Mouse (Mus musculus) stomach, embryonic 14.5 days (tissue): ENCODE data around the gene Adar. TPM values are rescaled to one million over a fixed set of nuclear protein-coding genes. Genes with fewer than 3 reads are reported as not detected.

Source experiments
- ATAC-seq: fragments of 200-750 bp; cut with Nextera tagmentation; 2 replicates; pipeline ENCODE4 v1.8.0; 2017; ENCODE audit warnings: low read depth, moderate TSS enrichment; ENCODE audit not compliant: insufficient number of reproducible peaks, insufficient read depth, low FRiP score
- H3K27ac ChIP-seq: fragments of 300-500 bp; sonication (generic); 2 replicates; pipeline ENCODE4 v1.5.1; 2014; ENCODE audit warnings: mild to moderate bottlenecking, low read length, moderate library complexity, mixed read lengths
- H3K27me3 ChIP-seq: fragments of 300-500 bp; sonication (generic); 2 replicates; pipeline ENCODE4 v1.6.1; 2014; ENCODE audit warnings: low read length, control low read depth, mixed read lengths; ENCODE audit not compliant: control insufficient read depth, insufficient read depth
- H3K36me3 ChIP-seq: fragments of 300-500 bp; sonication (generic); 2 replicates; pipeline ENCODE4 v1.6.1; 2014; ENCODE audit warnings: mild to moderate bottlenecking, control low read depth, low read length, moderate library complexity, mixed read lengths; ENCODE audit not compliant: control insufficient read depth, insufficient read depth
- H3K4me1 ChIP-seq: fragments of 300-500 bp; sonication (generic); 2 replicates; pipeline ENCODE4 v1.6.1; 2014; ENCODE audit warnings: low read length, control low read depth, mixed read lengths; ENCODE audit not compliant: control insufficient read depth, insufficient read depth
- H3K4me2 ChIP-seq: fragments of 300-500 bp; sonication (generic); replicated peaks from 2 replicates; pipeline ENCODE4 v1.6.1; 2014; ENCODE audit warnings: low read depth, low read length, control low read depth
- H3K4me3 ChIP-seq: fragments of 300-500 bp; sonication (generic); 2 replicates; pipeline ENCODE4 v1.5.1; 2014; ENCODE audit warnings: low read depth, low read length, control low read depth
- H3K9ac ChIP-seq: fragments of 300-500 bp; sonication (generic); replicated peaks from 2 replicates; pipeline ENCODE4 v1.6.1; 2014; ENCODE audit warnings: low read depth, mild to moderate bottlenecking, control low read depth, low read length, moderate library complexity, mixed read lengths
- H3K9me3 ChIP-seq: fragments of 300-500 bp; sonication (generic); 2 replicates; pipeline ENCODE4 v1.6.1; 2016; ENCODE audit warnings: low read depth, low read length, control low read depth; ENCODE audit not compliant: control insufficient read depth
- WGBS: fragments of 180-500 bp; shearing (Covaris S2); extraction: QIAGEN DNeasy Blood & Tissue Kit; methylation state at CpG from one replicate; pipeline ENCODE4 v1.1.7; 2014; 5-methylcytosine and 5-hydroxymethylcytosine counted together
- polyA plus RNA-seq: library from polyadenylated mRNA; unstranded; fragments of >200 nt; fragmentation: Nextera tagmentation; extraction: Ambion mirVana; gene quantifications from 2 replicates; pipeline ENCODE4 v1.2.1, GENCODE M21; 2014

The Adar gene
- polyA plus RNA-seq, 1 experiment from 2014 or later = 16.6 TPM

DNA sequence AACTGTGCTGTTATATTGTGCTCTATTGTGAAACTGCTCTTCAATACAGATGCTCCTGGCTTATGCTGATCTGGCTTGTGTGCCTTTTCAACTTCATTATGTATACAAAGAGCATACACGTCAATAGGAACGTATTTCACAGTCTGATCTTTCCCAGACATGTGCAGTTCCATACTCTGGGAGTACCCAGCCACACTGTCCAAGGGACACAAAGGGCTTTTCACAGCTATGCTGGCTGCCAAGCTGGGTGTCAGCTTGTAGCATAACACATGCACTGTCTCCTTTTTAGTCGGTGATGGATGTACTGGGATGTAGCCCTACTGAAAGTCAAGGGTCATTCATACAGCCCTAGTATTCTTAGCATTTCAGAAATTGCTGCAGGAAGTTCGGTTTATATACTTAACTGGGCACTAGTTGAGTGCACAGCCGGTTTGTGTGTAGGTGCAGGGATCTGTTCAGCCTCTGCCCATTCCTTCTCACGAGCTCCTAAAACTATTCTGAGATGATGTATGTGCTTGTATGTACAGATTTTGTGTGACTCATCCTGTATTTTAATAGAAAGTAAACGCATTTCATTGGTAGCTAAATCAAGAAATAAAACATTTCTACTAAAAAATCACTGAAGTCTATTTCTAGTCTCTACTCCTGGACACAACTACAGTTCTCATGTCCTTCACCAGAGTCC is 8.7 kb downstream of the Adar start:
- WGBS = 61% methylated on average over 7 of the region's 7 CpGs
- Histone ChIP-seq H3K36me3 (no peaks in the 10 kb centered on the region), H3K9me3 (no peaks in the 10 kb centered on the region), H3K27me3 (no peaks in the 10 kb centered on the region), H3K4me3 (no peak overlapping the region), H3K27ac (no peak overlapping the region), H3K4me2 (no peak overlapping the region), H3K9ac (no peak overlapping the region), H3K4me1 (0 out of 2 replicates have a peak, but pooled peaks cover 5% of the 10 kb centered on the region)
- ATAC-seq = no peak

GRCm38 (mm10) chr3:89727028-89727427 is 12.2 kb downstream of the Adar start:
- Histone ChIP-seq H3K36me3 (no peaks in the 10 kb centered on the region), H3K4me3 (no peak overlapping the region), H3K9ac (no peak overlapping the region), H3K4me2 (no peak overlapping the region), H3K9me3 (no peaks in the 10 kb centered on the region), H3K4me1 (peaks cover 11% of the 10 kb centered on the region; the same call in 1 of the 2 replicates), H3K27ac (no peak overlapping the region), H3K27me3 (no peaks in the 10 kb centered on the region)
- 14% methylated on average over 4 of the region's 4 CpGs for WGBS
- peak; percentile 40; the same call in 1 of the 2 replicates for ATAC-seq

DNA sequence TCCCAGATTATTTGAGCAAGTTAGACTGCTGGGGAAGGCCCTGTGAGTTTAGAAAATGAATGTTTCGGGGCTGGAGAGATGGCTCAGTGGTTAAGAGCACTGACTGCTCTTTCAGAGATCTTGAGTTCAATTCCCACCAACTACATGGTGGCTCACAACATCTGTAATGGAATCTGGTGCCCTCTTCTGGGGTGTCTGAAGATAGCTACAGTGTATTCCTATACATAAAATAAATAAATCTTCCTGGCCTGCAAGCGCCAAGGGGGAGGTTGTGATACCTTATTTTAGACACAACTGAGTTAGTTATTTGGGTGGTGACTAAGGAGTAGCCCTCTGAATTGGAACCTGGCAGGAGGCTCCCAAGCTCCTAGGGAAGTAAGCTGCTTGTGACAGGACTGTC is 14.0 kb downstream of the Adar start:
- no peaks in the 10 kb centered on the region for H3K9me3 ChIP-seq
- H3K36me3 ChIP-seq = no peaks in the 10 kb centered on the region
- WGBS = 71% methylated on average over 2 of the region's 2 CpGs
- no peaks in the 10 kb centered on the region for H3K27me3 ChIP-seq
- H3K9ac ChIP-seq = no peak overlapping the region
- no peak overlapping the region for H3K27ac ChIP-seq
- no peak overlapping the region for H3K4me2 ChIP-seq
- H3K4me3 ChIP-seq = no peak overlapping the region
- H3K4me1 ChIP-seq = peaks cover 11% of the 10 kb centered on the region; the same call in 1 of the 2 replicates
- no peak for ATAC-seq

DNA sequence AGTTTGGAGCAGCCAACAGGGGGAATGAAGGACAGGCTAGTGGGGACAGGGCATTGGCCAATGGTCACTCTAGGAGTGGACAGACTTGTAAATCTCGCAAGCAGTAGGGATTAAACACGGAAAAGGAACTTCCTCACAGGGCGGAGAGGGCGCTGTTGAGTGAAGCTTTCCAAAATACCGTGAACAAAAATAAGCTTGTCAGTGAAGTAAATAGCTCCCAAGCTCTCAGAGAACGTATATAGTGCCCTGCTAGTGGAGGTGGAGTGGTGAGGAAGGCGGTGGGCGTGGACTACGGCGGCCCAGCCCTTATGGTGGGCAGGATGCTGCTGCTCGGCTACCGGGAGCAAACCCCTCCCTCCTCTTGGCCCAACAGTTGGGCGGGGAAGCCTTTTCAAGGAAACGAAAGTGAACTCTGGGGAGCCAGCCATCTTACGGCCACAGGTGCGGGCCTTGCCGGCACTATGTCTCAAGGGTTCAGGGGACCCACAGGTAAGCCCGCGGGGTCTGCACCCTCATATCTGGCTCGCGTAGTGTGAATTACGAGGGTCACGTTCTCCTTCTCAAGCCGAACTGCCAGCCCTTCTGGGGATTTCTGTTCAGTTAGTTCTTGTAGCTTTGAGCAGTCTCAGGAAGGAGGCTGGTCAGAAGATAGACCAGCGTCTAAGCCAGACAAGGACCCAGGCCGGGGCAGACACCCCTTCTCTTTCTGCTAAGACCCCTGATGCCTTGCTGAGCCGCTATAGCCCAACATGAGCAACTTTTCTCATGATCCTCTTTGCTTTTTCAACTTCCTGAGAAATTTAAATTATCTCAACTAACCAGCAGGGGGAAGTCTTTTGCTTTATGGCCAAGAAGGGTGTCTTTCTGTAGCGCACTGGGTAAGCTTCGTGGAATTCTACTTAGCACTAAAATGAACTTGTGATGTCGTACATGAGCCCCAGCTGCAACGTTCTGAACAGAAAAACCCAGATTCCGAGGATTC is 15.8 kb downstream of the Adar start:
- Histone ChIP-seq H3K36me3 (no peaks in the 10 kb centered on the region), H3K9me3 (no peaks in the 10 kb centered on the region), H3K27me3 (no peaks in the 10 kb centered on the region), H3K4me3 (peak overlapping the region; percentile 65), H3K4me2 (peak overlapping the region; percentile 82), H3K4me1 (peaks cover 11% of the 10 kb centered on the region; the same call in 1 of the 2 replicates), H3K9ac (peak overlapping the region; percentile 55), H3K27ac (0 out of 2 replicates have a peak overlapping the region, but pooled peaks have one; percentile 18)
- peak; percentile 92 for ATAC-seq
- 2% methylated on average over 32 of the region's 32 CpGs for WGBS

- WGBS = 81% methylated on average over 4 of the region's 4 CpGs
- Histone ChIP-seq H3K36me3 (no peaks in the 10 kb centered on the region; the same call in 1 of the 2 replicates), H3K4me3 (no peak overlapping the region), H3K9me3 (no peaks in the 10 kb centered on the region), H3K4me2 (no peak overlapping the region), H3K9ac (no peak overlapping the region), H3K27me3 (no peaks in the 10 kb centered on the region), H3K27ac (no peak overlapping the region), H3K4me1 (peaks cover 11% of the 10 kb centered on the region; the same call in 1 of the 2 replicates)
- ATAC-seq = no peak
Observed at GRCm38 (mm10) chr3:89732091-89732490, 17.3 kb downstream of the Adar start.

GRCm38 (mm10) chr3:89738509-89738908 is 23.7 kb downstream of the Adar start:
- 96% methylated on average over 6 of the region's 6 CpGs for WGBS
- Histone ChIP-seq H3K36me3 (peaks cover 29% of the 10 kb centered on the region; the same call in 1 of the 2 replicates), H3K4me2 (no peak overlapping the region), H3K9ac (no peak overlapping the region), H3K9me3 (no peaks in the 10 kb centered on the region), H3K4me3 (no peak overlapping the region), H3K27ac (no peak overlapping the region), H3K27me3 (no peaks in the 10 kb centered on the region), H3K4me1 (no peaks in the 10 kb centered on the region)
- no peak for ATAC-seq

GRCm38 (mm10) chr3:89752307-89752706 is 37.5 kb downstream of the Adar start:
- H3K4me2 ChIP-seq = no peak overlapping the region
- 8% methylated on average over 1 of the region's 1 CpGs for WGBS
- no peaks in the 10 kb centered on the region for H3K9me3 ChIP-seq
- H3K4me1 ChIP-seq = peaks cover 12% of the 10 kb centered on the region; the same call in 1 of the 2 replicates
- H3K27me3 ChIP-seq = no peaks in the 10 kb centered on the region
- no peak overlapping the region for H3K9ac ChIP-seq
- H3K36me3 ChIP-seq = peaks cover 16% of the 10 kb centered on the region
- ATAC-seq = peak; percentile 61
- H3K27ac ChIP-seq = no peak overlapping the region
- H3K4me3 ChIP-seq = no peak overlapping the region

DNA sequence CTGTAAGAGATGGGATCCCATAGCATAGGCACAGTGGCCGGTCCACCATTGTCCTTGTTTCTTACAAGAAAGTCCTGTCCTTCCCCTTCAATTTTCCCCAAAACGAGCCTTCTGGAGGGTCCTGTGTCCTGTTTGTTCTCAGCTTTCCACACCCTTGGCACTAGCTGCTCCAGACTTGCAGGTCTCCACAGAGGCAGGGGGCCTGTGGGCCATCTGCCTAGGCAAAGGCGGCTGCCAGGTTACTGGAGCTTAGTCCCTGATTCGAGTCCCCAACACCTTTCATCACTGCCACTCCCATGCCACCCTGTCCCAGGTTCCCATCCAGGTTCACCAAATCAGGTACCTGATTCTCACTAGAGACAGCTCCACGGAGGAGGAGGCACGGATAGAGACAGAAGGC is 40.5 kb downstream of the Adar start:
- Histone ChIP-seq H3K36me3 (peaks cover 6% of the 10 kb centered on the region), H3K4me2 (no peak overlapping the region), H3K4me1 (peaks cover 12% of the 10 kb centered on the region; the same call in 1 of the 2 replicates), H3K9ac (no peak overlapping the region), H3K27me3 (no peaks in the 10 kb centered on the region), H3K9me3 (no peaks in the 10 kb centered on the region), H3K4me3 (no peak overlapping the region), H3K27ac (no peak overlapping the region)
- 61% methylated on average over 6 of the region's 6 CpGs for WGBS
- ATAC-seq = no peak
